Mouse (Mus musculus): ENCODE measurements around the gene Acot8.

The Acot8 gene

DNA sequence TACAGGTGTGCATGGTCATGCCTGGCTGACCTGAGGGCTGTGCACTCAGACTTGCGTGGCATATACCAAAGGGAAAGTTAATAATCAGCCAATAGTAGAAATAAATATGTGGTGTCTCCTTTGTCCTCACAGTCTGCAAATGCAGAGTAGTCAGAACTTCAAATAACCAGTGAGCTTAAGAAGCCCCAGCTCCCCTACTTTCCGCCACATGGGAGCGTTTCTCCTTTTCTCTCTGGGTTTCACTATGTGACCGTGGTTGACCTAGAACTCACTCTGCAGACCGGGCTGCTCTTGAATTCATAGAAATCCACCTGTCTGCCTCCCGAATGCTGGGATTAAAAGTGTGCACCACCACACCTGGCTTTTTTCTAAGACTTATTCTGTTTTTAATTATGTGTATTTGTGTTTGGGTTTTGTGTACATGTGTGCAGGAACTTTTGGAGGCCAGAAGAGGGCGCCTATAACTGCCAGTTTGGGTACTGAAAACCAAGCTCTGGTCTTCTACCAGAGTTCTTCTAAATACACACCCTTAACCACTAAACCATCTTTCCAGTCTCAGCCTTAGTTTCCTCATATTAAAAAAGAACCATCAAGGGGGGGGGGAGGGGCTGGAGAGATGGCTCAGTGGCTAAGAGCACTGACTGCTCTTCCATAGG is 20.6 kb downstream of the Acot8 start:
- WGBS: 77% methylated on average over 7 of the region's 7 CpGs

DNA sequence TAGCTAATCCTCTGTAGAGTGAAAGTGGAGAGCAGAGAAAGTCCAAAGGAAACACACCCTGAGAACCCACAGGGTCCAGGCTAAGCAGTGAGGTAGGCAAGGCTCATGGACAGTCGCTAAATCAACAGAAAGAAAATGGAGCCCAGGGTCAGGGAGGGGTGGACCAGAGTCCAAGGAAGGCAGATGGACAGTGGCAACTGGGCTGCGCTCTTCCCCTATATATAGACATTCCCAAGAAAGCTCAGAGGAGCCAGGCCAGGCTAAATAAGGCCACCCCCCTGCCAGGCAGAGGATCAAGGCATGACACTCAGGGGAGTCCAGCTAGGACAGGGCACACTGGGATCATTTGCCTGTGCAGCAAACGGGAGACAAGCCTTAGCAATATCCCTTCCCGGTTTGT is 22.8 kb downstream of the Acot8 start:
- WGBS: 70% methylated on average over 4 of the region's 4 CpGs

DNA sequence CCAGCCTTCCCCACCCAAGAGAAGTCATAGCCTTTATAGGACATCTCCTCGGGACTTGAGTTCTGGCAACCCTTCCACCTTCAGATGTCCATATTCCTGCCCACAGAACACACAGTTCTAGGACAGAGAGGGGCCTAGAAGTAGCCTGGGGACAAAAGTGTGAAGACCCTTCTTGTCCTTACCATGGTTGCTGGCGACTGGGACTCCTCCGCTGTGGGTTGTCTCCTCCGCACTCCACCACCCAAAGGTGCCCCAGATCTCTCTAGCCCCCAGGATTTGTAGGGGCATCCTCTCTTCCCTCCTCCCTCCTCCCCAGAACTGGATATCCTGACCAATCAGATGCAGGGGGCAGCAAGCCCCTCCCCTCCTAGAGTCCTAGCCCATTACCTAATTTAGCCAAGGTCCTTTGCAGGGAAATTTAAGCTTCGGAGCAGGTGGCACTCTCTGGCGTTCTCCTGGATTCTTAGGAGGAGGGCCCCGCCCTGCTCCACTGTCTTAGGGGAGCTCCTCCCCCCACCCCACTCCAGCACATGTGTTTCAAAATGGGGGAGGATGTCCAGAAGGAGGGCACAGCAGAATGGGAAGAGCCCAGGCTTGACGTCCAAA is 25.1 kb downstream of the Acot8 start, which contains the start of gene Tnnc2:
Gene Tnnc2 (minus strand): TSS at position 487 of the 606 bp plus-strand sequence.
- WGBS: 70% methylated on average over 8 of the region's 8 CpGs

DNA sequence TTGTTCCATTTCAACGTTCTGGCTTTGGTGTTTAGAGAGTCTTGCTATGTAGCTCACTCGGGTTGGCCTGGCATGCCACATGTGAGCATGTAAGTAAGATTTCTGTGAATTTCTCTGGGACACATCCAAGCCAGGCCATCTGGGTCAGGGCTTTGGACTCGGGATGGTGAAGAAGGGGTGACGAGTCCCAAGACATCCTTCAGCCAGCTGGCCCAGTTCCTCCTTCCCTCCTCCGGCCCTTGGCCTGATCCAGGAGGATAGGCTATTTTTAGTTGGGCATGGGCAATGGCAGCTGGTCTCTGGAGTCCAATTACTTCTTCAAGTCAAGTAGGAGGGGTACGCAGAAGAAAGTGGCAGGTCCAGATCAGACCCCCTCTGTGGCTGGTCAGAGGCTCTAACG is 25.9 kb downstream of the Acot8 start:
- 67% methylated on average over 7 of the region's 7 CpGs for WGBS

DNA sequence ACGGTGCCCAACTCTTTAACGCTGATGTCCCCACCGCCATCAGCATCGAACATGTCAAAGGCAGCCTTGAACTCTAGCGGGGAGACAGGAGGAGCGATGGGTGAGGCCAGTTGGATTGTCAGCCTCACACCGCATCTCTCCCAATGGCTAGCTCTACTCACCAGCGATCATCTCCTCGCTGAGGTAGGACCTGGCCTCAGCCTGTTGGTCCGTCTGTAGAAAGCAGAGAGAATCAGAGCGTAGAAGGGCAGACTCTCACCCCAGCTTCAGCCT is 26.7 kb downstream of the Acot8 start:
- WGBS: 93% methylated on average over 11 of the region's 11 CpGs

DNA sequence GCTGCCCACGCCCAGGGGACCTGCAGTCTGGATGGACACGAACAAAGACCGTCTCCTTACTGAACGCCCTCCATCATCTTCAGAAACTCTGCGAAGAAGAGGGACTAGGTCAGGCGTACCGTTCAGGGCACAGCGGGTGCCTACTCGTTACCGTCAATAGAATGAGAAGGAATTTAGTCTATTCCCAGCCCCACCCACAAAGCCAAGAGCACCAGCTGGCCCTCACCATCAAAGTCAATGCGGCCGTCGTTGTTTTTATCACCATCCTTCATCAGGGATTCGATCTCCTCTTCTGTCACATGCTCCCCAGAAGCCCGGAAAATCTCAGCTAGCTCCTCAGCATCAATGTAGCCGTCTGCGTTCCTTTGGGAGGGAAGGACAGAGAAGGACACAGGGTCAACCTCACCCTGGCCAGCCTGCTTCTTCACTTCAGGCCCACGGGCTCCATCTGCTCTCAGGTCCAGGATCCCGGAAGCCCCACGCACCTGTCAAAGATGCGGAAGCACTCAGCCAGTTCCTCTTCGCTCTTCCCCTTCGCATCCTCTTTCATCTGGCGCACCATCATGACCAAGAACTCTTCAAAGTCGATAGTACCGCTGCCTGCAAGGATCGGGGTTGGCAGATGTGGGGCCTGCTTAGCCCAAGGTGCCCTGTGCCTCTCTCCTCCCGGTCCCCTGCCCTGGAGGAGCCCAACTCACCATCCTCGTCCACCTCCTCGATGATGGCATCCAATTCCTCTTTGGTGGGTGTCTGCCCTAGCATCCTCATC is 27.3 kb downstream of the Acot8 start:
- WGBS: 75% methylated on average over 30 of the region's 30 CpGs

DNA sequence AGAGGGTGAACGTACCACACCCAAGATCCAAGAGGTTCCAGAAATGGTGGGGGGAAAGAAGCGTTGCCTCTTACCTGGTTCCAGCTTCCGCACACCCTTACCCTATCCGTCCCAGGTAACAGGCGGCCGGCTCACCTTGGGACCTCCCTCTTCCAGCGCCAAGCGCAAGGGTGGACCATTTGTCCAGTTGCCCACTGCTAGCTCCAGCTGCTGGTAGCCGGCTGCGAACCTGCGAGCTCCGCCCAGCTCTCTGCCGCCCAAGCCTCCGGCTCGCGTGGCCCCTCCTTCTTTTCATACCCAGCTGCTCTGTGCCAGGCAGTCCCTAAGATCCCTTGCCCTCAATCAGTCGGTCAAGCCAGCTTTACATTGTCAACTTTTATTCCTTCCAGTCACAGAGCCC is 27.9 kb downstream of the Acot8 start:
- 73% methylated on average over 17 of the region's 17 CpGs for WGBS

DNA sequence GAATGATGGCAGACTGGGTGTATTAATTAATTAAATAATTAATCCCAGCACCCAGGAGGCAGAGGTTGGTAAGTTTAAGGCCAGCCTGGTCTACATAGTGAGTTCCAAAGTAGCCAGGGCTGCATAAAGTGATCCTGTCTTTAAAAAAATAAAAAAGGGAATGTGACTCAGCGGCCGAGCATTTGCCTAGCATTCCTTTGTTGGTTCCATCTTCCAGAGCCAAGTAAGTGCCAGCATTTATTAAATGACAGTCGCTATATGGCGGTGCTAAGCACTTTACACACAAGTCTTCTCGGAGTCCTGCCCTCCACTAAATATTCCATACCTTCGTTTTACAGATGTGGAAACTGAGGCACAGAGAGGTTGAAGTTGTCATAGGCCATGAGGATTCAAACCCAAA is 28.6 kb downstream of the Acot8 start:
- 90% methylated on average over 6 of the region's 6 CpGs for WGBS

DNA sequence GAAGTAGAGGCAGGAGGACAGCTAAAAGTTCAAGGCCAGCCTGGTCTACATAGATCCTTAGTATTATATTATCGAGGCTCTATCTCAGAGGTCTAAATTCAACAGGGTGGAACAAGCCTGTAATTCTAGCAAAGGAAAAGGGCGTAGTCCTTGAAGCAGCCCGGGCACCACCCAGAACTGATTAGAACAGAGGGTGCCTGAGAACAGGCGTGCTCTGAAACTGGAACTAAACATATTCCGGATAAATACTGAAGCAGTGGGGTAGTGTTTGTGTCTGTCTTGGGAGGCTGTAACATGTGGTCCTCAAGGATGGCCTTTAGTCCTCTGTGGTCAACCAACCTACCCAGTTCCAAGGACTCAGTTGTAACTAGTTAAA is 30.7 kb downstream of the Acot8 start:
- WGBS: 83% methylated on average over 5 of the region's 5 CpGs

DNA sequence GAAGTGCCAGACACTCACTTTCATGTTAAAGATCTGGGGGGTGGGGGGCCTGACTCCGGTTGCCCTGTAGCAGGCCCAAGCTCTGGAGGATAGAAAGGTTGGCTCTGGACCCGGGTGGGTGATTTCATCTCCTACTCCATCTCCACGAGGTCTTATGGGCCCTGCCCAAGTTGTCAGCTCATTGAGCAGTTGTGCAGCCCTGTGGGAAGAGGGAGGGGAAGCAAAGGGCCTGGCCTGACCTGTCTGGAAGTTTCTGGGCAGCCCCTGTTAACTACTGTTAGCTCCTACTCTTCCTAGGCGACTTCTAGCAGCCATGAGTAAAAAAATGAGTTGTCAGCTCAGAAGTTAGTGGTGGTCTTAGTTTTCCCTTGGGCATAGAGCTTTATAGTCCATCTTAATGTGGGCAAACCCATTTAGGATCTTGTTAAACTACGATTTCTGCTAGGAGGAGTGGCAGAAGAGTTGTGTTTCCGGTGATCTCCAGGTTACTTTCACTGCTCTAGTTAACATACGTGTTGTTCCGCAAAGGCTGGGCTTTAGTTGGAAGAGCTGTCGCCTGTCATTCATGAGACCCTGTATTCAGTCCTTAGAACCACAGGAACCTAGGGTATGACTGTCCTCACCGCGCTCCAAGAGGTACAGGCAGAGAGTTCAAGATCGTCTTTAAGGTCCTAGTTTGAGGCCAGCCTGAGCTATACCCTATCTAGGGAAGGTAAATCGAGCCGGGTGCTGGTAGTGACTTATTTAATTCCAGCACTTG is 31.3 kb downstream of the Acot8 start:
- WGBS: 84% methylated on average over 14 of the region's 14 CpGs

DNA sequence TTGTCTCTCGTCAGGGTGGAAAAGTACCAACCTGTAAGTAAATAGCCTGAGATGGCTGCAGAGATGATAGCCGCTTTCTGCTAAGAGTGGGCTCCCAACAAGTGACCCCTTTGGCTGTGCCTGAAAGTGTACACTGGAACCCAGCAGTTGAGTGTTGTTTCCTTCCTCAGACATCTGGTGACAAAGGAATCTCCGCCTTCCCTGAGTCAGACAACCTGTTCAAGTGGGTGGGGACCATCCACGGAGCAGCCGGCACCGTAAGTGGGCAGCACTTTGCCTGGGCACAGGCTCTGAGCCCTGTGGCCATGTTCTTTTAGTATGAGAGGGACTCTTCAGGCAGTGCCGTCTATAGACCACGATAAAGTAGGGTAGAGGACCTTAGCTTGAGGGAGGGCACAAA is 33.6 kb downstream of the Acot8 start:
- 57% methylated on average over 8 of the region's 8 CpGs for WGBS

DNA sequence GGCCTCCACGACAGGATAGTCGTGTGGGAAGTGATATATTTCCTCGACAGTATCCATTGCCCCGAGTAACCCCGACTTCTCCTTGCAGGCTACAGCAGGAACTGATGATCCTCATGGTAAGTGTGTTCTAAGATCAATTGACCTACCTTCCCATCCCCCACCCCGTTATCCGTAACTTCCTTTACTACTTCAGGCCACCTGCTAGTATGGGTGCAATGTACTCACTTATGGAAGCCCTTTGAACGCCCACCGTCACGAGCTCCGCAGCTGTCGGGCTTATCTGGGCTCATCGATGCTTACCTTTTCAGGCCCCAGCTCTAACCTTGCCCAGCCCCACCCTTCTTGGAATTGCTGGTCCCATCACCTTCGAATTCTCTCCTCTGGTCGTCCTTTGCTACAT is 34.4 kb downstream of the Acot8 start:
- WGBS: 3% methylated on average over 15 of the region's 15 CpGs

DNA sequence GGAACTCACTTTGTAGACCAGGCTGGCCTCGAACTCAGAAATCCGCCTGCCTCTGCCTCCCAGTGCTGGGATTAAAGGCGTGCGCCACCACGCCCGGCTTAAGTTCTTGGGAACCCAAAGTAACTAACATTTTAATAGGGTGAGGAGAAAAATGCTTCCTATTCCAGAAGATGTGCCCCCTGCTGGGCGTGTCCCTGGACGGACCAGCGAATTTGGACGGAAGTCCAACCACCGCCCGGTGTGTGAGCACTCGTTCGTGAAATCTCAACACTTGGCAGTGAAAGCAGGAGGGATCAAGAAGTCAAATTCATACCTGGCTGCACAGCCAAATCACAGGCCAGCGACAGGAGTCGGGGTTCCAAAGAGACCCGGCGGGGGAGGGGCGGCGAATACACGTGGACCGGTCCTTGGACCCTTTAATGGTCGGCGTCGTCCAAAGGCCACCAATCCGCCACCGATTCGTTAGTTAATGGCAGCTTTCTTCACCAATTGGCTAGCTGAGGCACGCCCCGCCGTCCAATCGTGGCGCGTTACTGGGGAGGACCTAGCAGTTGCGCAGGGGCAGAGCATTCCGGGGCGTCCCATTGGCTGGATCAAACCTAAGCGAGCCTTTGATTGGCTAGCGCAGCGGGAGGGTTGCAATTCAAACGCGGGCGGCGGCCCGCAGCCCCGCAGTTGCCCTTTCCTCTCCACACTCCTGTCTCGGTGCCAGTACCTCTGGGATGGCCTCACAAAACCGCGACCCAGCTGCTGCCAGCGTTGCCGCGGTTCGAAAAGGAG is 35.2 kb downstream of the Acot8 start, which contains the start of gene Ube2c:
Gene Ube2c (plus strand): TSS at position 641 of the 780 bp plus-strand sequence.
- 2% methylated on average over 53 of the region's 53 CpGs for WGBS

DNA sequence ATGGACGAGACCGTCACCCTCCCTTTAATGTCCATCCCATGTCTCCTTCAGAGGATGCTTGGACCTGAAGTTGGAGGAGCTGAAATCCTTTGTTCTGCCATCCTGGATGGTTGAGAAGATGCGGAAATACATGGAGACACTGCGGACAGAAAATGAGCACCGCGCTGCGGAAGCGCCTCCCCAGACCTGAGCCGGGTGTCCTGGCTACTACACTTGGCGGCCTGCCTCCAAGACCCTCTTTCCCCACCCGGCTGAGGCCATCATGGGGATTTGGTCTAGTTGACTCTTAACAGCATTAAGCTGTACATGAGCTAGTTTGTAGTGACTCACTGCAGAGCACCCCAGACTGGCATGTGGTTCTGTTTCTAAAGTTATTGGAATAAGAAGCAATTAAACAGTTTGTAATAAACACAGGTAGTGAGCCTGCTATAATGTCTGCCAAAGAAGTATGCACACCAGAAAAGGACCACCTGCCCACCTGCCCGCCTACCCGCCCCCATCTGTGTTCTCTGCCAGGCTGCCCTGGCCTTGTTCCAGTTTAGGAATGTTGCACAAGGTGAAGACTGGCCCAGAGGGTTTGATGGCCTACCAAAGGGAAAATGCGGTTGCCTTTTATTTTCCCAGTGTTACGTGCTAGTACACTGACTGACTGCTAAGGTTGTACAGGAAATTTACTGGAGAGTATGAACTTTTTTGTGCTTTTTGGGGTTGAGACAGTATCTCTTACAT is 36.7 kb downstream of the Acot8 start:
- 91% methylated on average over 15 of the region's 15 CpGs for WGBS

DNA sequence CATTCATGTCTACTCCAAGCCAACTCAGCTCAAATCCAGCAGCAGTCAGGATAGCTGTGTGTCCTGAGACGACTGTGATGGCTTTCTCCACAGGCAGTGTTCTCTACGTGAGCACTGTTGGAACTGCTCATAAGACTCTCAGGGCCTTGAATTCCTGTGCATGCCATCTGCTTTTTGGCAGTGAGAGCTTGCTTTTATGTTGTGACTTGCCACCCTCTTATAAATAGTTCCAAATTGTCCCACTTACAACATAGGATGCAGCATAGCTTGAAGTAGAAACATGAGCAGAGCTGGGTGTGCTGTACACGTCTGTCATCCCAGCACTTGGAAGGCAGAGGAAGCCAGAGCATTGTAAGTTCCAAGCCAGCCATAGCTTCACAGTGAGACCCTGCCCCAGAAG is 38.8 kb downstream of the Acot8 start:
- WGBS: 35% methylated on average over 3 of the region's 3 CpGs

DNA sequence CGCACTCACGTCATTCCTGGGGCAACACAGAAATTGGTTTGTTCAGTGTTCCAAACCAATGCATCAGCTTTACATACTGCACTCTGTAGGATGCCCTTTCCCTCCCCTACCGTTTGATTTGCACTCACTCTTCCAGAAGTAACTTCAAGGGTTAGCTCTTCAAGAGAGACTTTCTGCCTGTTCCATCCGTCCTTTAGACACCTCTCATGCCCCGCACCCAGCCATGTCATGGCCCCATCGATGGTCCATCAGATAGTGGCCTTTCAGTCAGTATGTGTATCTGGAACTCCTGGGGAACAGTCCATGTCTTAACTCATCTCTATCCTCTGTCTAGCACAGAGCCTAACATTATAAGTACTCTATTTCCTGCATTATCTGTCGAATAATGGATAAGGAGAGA is 42.1 kb downstream of the Acot8 start:
- 87% methylated on average over 7 of the region's 7 CpGs for WGBS

DNA sequence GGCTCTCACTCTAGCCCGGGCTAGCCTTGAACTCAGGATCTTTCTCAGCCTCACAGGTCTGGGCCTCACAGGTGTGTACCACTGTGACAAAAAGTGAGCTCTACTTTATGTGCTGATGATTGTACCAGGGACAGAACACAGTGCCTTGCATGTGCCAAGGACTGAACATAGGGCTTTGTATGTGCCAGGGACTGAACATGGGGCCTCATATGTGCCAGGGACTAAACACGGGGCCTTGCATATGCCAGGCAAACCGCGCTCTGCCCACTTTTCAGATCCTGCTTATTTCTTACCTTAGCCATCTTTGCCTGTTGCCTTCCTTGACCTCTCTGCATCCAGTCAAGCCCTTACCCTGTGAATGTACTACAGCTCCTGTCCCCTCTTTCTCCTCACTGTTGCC is 42.7 kb downstream of the Acot8 start:
- WGBS: 98% methylated on average over 4 of the region's 4 CpGs

DNA sequence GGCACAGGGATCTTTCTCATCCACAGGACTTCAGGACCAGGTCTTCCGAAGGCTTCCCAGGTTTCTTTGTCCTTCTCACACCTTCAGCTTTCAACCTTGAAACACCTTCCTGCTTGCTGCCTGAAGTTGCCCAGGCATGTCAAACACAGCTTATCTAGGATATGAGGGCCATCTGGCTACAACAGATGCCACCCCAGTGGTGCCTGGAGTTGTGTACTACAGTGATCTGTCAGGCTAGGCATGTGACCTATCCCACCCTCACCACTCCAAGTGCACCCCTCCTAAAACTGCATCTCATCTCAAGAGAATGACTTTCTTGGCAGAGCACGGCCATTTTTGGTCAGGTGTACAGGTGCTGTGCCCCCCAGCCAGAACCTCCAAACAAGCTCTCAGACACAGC is 43.2 kb downstream of the Acot8 start:
- WGBS: 92% methylated on average over 2 of the region's 2 CpGs

DNA sequence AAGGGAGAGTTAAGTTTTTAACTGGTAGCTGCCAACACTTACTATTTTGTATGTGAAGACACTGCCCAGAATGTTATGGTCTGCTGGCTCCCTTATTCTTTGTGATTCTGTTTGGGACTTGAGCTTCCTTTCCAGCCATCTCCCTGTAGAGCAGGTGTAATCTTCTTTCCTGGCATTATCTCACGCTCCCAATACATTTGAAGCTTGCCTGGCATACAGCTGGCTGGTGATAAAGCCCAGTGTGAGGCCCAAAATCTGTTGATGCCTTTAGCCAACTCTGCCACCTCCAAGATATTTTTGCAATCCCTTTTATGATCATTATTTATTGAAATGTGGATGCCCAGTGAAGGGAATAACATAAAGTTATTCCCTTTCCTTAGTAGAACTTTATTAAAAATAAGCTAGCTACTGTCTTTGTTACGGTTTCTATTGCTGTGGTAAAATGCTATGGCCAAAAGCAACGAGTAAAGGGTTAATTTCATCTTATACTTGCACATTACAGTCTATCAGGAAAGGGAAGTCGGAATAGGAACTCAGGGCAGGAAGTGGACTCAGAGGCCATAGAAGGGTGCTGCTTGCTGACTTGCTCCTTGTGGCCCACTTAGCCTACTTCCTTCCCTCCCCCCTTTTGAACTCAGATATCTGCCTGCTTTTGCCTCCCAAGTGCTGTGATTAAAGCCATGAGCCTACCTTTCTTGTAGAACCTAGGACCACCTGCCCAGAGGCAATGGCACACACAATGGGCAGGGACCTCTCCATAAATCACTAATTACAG is 44.4 kb downstream of the Acot8 start:
- 86% methylated on average over 4 of the region's 4 CpGs for WGBS

DNA sequence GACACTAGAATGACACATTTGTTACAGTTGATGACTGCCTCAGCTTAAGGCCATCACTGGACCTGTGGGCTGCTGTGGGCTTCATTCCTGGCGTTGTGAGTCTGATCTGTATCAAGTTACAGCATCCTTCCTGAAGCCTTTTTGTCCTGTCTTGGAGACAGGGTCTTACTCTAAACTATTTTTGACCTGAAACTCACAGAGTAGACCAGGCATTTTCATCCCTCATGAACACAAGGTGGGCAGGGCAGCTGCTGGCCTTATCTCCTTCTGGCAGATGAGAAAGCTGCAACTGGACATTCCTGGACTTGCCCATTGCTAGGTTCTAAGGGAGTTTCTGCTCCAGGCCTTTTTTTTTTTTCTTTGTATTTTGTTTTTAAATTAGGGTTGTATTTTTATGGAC is 46.0 kb downstream of the Acot8 start:
- 73% methylated on average over 1 of the region's 1 CpGs for WGBS

All from cerebral cortex, adult 2 months (tissue).